Mouse (Mus musculus): ENCODE results near the gene Egfl7. TPM values are rescaled to one million over a fixed set of nuclear protein-coding genes. Genes with fewer than 3 reads are reported as not detected.
A peak's percentile ranks its signal among the peaks of the same experiment; 100 is the strongest.

Gene Egfl7
- total and polyA plus RNA-seq, 2 experiments from 2014 or later, result 63.2 to 83.0 TPM

DNA sequence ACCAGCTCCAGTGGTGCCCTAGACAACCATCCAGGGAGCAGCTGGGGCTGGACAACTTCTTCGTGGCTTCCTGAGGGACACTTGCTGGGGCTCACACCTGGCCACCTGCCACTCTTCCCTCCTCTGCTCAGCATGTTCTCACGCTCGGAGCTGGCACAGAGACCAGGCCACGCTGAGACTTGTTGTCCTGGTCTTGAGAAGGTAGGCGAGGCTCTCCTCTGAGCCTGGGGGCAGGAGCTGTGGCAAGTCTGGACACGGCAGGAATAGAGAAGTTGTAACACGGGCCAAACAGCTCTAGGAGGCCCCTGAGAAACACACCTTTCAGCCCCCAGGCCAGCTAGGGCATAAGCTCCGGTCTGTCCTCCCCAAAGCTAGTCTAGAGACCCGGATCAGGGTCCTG, 25.9 kb upstream of the Egfl7 start:
- no peaks in the 10 kb centered on the region for H3K4me1 ChIP-seq (ENCODE audit: insufficient read depth, low read length)
- DNase-seq (ENCODE audit: low spot score) (no peak), ATAC-seq (ENCODE audit: low FRiP score) (no peak)
- no peaks in the 10 kb centered on the region for H3K9me3 ChIP-seq (ENCODE audit: low read length)
- H3K27ac ChIP-seq (ENCODE audit: low read depth, low read length), result no peak overlapping the region
- H3K4me3 ChIP-seq (ENCODE audit: low read depth, low read length), result no peak overlapping the region
- H3K4me2 ChIP-seq (ENCODE audit: low read depth, low read length, poor library complexity, severe bottlenecking), result no peak overlapping the region
- no peaks in the 10 kb centered on the region for H3K36me3 ChIP-seq (ENCODE audit: insufficient read depth, low read length)
- WGBS, result 83% methylated on average over 9 of the region's 9 CpGs
- H3K27me3 ChIP-seq (ENCODE audit: insufficient read depth, low read length), result no peaks in the 10 kb centered on the region
- no peak overlapping the region for H3K9ac ChIP-seq (replicated peaks; ENCODE audit: low read length, poor library complexity, severe bottlenecking)
- TF ChIP-seq CTCF (IDR thresholded peaks at IDR 0.05), result no peak

DNA sequence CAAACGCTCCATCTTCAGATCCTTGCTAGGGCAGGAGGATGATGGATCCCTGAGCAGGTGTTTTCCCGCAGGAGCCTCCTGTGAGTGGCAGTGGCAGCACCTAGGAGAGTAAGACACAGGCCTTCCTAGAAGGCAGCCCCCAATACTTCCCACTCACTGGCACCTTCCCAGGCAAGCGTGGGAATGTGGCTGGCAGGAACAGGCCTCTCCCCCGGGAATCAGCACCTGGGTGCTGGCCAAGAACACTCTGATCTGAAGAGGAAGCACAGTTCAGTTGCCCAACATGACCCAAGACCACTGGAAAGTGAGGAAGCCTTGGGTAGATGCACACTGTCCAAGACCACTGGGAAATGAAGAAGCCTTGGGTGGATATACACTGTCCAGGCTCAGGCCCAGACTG, 24.7 kb upstream of the Egfl7 start:
- no peaks in the 10 kb centered on the region for H3K27me3 ChIP-seq (ENCODE audit: insufficient read depth, low read length)
- DNase-seq (ENCODE audit: low spot score) (no peak), ATAC-seq (ENCODE audit: low FRiP score) (no peak)
- whole genome bisulfite sequencing, result 82% methylated on average over 4 of the region's 4 CpGs
- H3K4me2 ChIP-seq (ENCODE audit: low read depth, low read length, poor library complexity, severe bottlenecking), result no peak overlapping the region
- no peak overlapping the region for H3K9ac ChIP-seq (replicated peaks; ENCODE audit: low read length, poor library complexity, severe bottlenecking)
- H3K4me3 ChIP-seq (ENCODE audit: low read depth, low read length), result no peak overlapping the region
- no peak overlapping the region for H3K27ac ChIP-seq (ENCODE audit: low read depth, low read length)
- no peak for TF ChIP-seq CTCF (IDR thresholded peaks at IDR 0.05)
- H3K36me3 ChIP-seq (ENCODE audit: insufficient read depth, low read length), result no peaks in the 10 kb centered on the region
- no peaks in the 10 kb centered on the region for H3K4me1 ChIP-seq (ENCODE audit: insufficient read depth, low read length)
- H3K9me3 ChIP-seq (ENCODE audit: low read length), result no peaks in the 10 kb centered on the region

GRCm38 (mm10) chr2:26556535-26556993, 23.2 kb upstream of the Egfl7 start:
- no peak overlapping the region for H3K4me3 ChIP-seq (ENCODE audit: low read depth, low read length)
- no peaks in the 10 kb centered on the region for H3K9me3 ChIP-seq (ENCODE audit: low read length)
- H3K27ac ChIP-seq (ENCODE audit: low read depth, low read length), result no peak overlapping the region
- no peak for ATAC-seq (ENCODE audit: low FRiP score)
- no peaks in the 10 kb centered on the region for H3K36me3 ChIP-seq (ENCODE audit: insufficient read depth, low read length)
- 74% methylated on average over 4 of the region's 4 CpGs for WGBS
- no peaks in the 10 kb centered on the region for H3K4me1 ChIP-seq (ENCODE audit: insufficient read depth, low read length)
- H3K27me3 ChIP-seq (ENCODE audit: insufficient read depth, low read length), result no peaks in the 10 kb centered on the region
- TF ChIP-seq CTCF (IDR thresholded peaks at IDR 0.05), result no peak
- H3K4me2 ChIP-seq (ENCODE audit: low read depth, low read length, poor library complexity, severe bottlenecking), result no peak overlapping the region
- no peak overlapping the region for H3K9ac ChIP-seq (replicated peaks; ENCODE audit: low read length, poor library complexity, severe bottlenecking)
- DNase-seq (ENCODE audit: low spot score), result no peak

DNA sequence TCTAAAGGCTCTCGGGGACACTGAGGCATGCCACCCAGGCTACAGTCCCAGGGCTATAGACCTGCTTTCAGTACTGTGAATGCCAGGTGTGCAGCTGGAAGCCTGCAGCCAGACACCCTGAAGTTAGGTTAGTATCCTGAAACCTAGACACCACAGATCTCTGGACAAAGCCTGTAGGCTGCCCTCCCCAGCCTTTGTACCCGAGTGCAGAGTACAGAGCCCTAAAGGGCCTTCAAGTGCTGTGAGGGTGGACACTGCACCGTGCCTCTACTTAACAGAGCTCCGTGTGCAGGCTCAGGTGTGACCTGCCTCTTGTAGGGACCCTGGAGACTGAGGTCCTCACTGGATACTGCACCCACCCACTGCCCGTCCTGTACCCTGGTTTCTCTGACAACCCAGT, 19.3 kb upstream of the Egfl7 start:
- TF ChIP-seq CTCF (IDR thresholded peaks at IDR 0.05), result no peak
- Histone ChIP-seq H3K4me1 (ENCODE audit: insufficient read depth, low read length) (no peaks in the 10 kb centered on the region), H3K9me3 (ENCODE audit: low read length) (no peaks in the 10 kb centered on the region), H3K27ac (ENCODE audit: low read depth, low read length) (no peak overlapping the region), H3K36me3 (ENCODE audit: insufficient read depth, low read length) (no peaks in the 10 kb centered on the region), H3K27me3 (ENCODE audit: insufficient read depth, low read length) (no peaks in the 10 kb centered on the region), H3K4me3 (ENCODE audit: low read depth, low read length) (no peak overlapping the region), H3K4me2 (ENCODE audit: low read depth, low read length, poor library complexity, severe bottlenecking) (no peak overlapping the region), H3K9ac (replicated peaks; ENCODE audit: low read length, poor library complexity, severe bottlenecking) (no peak overlapping the region)
- no peak for DNase-seq (ENCODE audit: low spot score)
- 71% methylated on average over 5 of the region's 5 CpGs for WGBS
- no peak for ATAC-seq (ENCODE audit: low FRiP score)

- 42% methylated on average over 6 of the region's 6 CpGs for WGBS
- H3K36me3 ChIP-seq (ENCODE audit: insufficient read depth, low read length), result no peaks in the 10 kb centered on the region
- H3K4me1 ChIP-seq (ENCODE audit: insufficient read depth, low read length), result no peaks in the 10 kb centered on the region
- TF ChIP-seq CTCF (IDR thresholded peaks at IDR 0.05), result peak; percentile 90
- no peaks in the 10 kb centered on the region for H3K9me3 ChIP-seq (ENCODE audit: low read length)
- H3K9ac ChIP-seq (replicated peaks; ENCODE audit: low read length, poor library complexity, severe bottlenecking), result no peak overlapping the region
- H3K27me3 ChIP-seq (ENCODE audit: insufficient read depth, low read length), result no peaks in the 10 kb centered on the region
- no peak overlapping the region for H3K27ac ChIP-seq (ENCODE audit: low read depth, low read length)
- ATAC-seq (ENCODE audit: low FRiP score), result no peak
- DNase-seq (ENCODE audit: low spot score), result peak; percentile 77
- no peak overlapping the region for H3K4me3 ChIP-seq (ENCODE audit: low read depth, low read length)
- H3K4me2 ChIP-seq (ENCODE audit: low read depth, low read length, poor library complexity, severe bottlenecking), result no peak overlapping the region
These were observed 18.3 kb upstream of the Egfl7 start for GRCm38 (mm10) chr2:26561351-26562016.

DNA sequence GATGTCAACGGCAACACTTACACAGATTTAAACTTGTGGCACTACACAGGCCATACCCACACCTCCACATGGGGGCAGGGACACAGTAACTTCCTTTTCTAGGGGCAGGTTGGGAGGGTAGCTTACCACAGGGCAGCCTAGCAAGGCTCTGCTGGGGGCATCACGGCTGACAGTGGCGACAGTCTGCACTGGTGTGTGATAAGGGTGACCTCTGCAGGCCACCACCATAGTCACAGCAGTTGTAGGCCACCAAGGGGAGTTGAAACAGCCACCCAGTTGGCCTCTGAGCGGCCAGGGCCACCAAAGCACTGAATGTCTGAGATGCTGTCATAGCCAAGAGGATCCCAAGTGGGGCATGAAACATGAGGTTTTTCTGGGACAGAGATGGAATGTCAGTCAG, 13.6 kb upstream of the Egfl7 start:
- Histone ChIP-seq H3K9me3 (ENCODE audit: low read length) (no peaks in the 10 kb centered on the region), H3K4me2 (ENCODE audit: low read depth, low read length, poor library complexity, severe bottlenecking) (no peak overlapping the region), H3K4me1 (ENCODE audit: insufficient read depth, low read length) (no peaks in the 10 kb centered on the region), H3K9ac (replicated peaks; ENCODE audit: low read length, poor library complexity, severe bottlenecking) (no peak overlapping the region), H3K27ac (ENCODE audit: low read depth, low read length) (no peak overlapping the region), H3K27me3 (ENCODE audit: insufficient read depth, low read length) (no peaks in the 10 kb centered on the region), H3K36me3 (ENCODE audit: insufficient read depth, low read length) (no peaks in the 10 kb centered on the region), H3K4me3 (ENCODE audit: low read depth, low read length) (no peak overlapping the region)
- TF ChIP-seq CTCF (IDR thresholded peaks at IDR 0.05), result peak; percentile 65
- WGBS, result 24% methylated on average over 4 of the region's 4 CpGs
- DNase-seq (ENCODE audit: low spot score), result peak; percentile 47
- ATAC-seq (ENCODE audit: low FRiP score), result no peak

Measured in midbrain, postnatal 0 days (tissue).